Mouse (Mus musculus): ENCODE data around the gene Cd3e. TPM values are rescaled to one million over a fixed set of nuclear protein-coding genes. Genes with fewer than 3 reads are reported as not detected.
A peak's percentile ranks its signal among the peaks of the same experiment; 100 is the strongest.

Cd3e gene
- total RNA-seq, 1 experiment from 2014 or later, result 18.3 TPM

DNA sequence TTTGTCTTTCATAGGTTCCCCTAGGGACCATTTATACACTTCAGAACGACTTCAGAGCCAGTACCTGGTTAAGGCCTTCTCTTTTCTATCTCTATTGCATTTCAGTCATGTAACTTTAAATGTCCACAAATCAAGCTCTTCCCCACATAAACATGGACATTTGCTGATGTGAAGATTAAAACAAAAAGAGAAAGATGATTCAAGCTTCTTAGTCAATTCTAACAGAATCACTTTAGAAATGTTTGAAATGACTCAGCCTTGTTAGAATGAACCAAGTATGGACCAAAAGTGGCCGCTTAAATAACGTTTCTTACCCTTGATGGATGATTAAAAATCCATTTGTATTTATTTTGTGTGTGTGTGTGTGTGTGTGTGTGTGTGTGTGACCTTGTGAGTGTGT, 14.2 kb upstream of the Cd3e start:
- ATAC-seq (ENCODE audit: extremely low read depth, insufficient number of reproducible peaks, low FRiP score, poor library complexity, severe bottlenecking), result no peak

DNA sequence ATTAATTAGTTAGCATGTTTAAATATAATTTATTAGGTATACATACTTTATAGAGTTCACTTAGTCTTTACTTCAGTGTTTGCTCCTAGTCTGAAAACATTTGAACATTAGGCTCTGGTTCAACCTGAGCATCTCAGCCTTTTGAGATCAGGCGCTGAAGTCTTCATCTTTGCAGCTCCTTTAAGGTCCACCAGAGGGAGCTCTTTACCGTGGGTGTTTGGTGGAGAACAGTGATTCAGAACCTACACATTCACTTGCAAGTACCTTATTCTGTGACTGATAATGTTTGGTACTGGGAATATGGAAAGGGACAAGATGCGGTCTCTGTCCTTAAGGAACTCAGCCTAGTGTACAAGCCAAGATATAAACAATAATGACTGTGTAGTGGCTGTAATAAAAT, 13.4 kb upstream of the Cd3e start:
- peak; percentile 89 for ATAC-seq (ENCODE audit: extremely low read depth, insufficient number of reproducible peaks, low FRiP score, poor library complexity, severe bottlenecking)

DNA sequence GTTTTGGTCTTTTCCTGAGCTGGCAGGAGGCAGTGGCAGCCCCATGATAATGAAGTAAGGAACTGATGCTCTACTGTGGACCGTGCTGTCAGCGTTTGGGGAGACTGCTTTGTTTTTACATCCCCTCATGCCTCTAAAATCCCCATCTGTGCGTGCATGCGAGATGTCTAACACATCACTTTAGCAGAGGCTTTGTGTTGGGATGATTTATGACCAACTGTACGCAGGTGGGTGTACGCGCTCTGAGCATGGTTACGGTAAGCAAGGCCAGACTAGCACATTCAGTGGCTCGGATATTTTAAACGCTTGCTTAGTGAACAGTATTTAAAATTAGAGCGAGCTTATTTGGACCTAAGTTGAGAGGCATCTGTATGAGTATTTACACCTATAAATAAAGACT, 8.6 kb upstream of the Cd3e start:
- no peak for ATAC-seq (ENCODE audit: extremely low read depth, insufficient number of reproducible peaks, low FRiP score, poor library complexity, severe bottlenecking)

DNA sequence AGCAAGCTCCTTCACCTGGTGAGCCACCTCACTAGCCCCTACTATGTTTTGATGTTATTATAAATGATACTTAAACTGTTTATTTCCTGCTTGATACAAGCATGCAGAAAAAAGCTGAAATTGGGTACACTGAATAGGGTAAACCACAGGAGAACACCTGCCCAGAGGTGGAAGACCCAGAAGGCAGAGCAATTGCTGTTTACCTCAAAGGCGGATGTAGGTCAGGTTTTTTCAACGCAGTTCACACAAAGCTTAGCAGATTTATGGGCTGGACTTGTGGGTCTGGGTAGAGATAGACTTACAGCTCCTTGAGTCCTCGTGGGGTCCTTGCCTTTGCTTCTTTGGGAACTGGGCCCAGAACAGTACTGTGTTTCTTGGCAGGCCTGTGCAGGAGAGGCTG, 6.4 kb upstream of the Cd3e start:
- no peak for ATAC-seq (ENCODE audit: extremely low read depth, insufficient number of reproducible peaks, low FRiP score, poor library complexity, severe bottlenecking)

DNA sequence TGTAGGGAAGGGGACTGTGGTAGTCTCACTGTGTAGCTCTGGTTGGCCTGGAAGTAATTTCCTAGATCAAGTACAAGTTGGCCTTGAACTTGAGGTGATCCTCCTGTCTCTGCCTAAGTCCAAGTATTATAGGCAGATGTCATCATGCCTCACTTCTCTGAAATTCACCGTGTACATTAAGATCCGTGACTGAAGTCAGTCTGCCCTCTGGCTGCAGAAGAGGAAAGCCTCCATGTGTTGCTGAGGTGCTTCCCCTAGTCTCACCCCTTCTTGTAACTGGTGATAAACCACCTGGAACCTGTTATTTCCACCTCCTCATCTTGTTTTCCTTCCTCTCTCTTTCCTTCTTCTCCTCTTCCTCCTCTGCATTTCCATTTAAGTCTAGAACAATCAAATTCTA, 5.5 kb upstream of the Cd3e start:
- ATAC-seq (ENCODE audit: extremely low read depth, insufficient number of reproducible peaks, low FRiP score, poor library complexity, severe bottlenecking), result peak; percentile 61; the same call in 1 of the 2 replicates

DNA sequence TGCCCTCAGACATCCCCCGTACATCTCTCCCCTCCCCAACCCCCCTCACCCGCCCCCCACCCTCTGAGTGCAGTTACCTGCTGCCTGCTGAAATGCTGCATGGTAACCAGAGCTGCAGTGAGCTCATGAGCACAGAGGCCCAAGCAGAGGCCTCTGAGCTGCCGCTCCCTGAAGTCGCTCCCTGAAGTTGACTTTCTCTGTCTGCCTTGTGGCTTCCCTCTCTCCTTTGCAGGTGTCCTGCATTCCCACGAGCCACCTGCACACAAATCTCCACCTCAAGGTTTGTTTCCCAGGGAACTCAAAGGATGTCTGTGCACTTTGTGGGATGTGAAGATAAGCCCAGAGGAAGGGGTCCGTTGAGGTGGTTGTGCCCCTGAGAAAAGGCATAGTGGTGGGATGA, 1.9 kb upstream of the Cd3e start:
- no peak for ATAC-seq (ENCODE audit: extremely low read depth, insufficient number of reproducible peaks, low FRiP score, poor library complexity, severe bottlenecking)

DNA sequence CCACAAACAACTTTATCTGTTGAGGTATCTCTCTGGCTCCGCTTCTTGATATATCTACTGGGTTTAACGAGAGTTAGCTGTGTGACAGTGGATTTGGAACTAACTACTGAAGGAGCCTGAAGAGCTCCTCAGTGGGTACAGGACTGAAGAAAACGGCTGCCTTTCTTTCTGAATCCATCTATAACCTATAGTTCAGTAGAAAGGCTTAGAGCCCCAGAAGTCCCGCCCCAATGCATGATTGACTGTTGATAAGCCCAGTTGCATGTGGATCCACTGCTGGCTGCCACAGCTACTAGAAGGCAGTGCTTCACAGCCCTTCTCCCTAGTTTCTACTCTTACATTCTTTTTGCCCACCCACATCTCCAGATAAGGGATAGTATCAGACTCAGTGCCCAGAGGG, 1.0 kb upstream of the Cd3e start:
- no peak for ATAC-seq (ENCODE audit: extremely low read depth, insufficient number of reproducible peaks, low FRiP score, poor library complexity, severe bottlenecking)

DNA sequence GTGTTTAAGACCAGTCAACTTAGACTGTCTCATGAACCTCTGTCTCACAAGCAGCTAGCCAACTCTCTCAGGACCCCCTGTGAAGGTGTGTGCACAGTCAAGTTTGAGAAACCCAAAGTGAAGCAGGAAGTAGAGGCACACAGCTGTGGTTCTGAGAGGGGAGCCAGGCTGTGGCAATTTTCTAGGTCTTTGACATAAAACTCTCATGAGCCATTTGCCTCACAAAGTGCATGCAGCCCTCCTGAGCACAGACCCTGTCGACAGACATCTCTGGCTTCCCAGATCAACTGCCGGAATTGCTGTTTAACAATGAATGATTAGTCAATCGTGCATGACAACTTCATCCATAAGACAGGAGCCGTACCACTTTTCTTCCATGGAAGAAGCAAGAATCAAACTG, 1.1 kb downstream of the Cd3e start:
- ATAC-seq (ENCODE audit: extremely low read depth, insufficient number of reproducible peaks, low FRiP score, poor library complexity, severe bottlenecking), result no peak

DNA sequence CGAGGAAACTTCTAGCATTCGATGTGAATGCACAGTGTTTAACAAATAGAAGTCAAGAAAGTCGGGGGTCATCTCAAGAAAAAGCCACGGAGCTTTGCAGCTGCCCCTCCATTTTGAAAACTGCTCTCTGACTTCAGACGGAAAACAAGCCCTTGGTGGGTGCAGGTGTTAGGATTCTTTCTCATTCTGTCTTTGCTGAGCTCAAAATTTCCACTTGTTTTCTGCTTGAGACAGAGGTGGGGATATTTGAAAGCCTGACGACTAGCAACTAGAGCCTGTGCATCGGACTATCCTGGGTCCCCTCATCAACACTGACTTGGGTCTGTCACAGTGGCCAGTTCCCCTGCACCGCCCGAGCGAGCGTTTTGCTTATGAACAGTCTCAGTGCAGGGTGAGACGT, 2.0 kb downstream of the Cd3e start:
- ATAC-seq (ENCODE audit: extremely low read depth, insufficient number of reproducible peaks, low FRiP score, poor library complexity, severe bottlenecking), result no peak

DNA sequence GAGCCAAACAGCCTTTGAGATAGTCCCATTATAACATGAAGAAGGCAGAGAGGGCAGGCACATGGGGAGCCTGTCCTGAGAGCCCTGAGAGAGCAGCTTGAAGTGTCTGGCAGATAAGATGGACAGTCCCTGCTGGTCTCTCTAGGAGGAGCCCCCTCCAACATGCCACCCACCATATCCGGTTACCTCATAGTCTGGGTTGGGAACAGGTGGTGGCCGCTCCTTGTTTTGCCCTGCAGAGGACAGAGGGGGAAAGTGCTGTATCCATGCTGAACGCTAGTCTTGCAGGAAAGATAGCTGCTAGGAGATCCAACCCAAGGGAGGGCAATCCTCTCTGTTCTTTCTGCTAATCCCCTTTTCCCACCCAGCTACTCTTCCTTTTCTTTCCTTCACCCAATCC, 9.2 kb downstream of the Cd3e start:
- ATAC-seq (ENCODE audit: extremely low read depth, insufficient number of reproducible peaks, low FRiP score, poor library complexity, severe bottlenecking), result no peak

DNA sequence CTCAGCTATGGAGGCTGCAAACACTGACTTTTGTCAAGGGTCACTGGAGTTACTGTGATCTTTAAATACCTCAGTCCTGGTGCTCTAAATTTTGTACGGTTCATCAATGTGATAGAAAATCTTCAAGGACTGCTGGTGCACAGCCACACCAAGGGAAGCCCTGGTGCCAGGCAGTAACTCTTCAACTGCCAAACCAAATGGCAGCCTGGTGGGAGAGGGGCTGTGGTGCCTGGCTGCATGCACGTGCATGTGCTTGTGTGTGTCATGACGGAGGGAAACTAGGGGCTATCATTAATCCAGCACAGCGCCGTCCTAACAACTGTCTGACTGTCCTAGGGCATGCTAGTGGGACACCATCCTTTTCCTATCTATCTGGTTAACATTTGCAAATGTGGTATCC, 9.7 kb downstream of the Cd3e start:
- ATAC-seq (ENCODE audit: extremely low read depth, insufficient number of reproducible peaks, low FRiP score, poor library complexity, severe bottlenecking), result no peak

DNA sequence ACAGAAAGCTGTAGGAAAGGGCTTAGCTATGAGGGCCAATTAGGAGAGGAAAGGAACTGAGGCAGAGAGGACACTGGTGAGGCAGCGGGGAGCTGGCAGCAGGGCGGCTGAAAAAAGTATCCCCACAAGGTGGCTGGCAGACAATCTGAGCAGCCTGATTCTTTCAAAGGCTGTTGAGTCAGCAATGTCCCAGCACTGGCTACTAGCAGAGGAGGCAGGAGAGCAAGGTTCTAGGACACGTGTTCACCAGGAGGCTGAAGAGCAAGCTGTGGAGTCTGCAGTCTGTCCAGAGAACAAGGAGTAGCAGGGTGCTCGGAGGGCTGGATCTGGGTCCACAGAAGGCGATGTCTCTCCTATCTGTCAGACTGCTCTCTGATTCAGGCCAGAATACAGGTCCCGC, 10.3 kb downstream of the Cd3e start:
- ATAC-seq (ENCODE audit: extremely low read depth, insufficient number of reproducible peaks, low FRiP score, poor library complexity, severe bottlenecking), result no peak

DNA sequence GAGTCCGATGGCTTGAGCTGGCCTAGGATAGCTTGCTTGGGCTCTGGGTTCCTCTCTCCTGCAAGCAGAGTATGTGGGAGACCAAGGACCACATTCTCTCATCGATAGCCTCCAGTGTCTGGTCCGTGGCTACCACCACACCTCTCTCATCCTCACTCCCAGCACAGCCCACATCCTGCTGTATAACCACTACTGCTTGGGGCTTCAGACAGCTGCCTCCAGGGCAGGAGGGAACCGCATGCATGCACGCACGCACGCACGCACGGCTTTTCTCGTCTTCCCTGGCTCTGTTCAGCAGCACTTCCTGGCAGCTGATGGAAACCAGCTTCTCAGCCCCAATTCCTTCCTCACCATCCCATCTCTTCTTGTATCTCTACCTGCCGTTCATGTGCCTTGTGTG, 11.3 kb downstream of the Cd3e start:
- no peak for ATAC-seq (ENCODE audit: extremely low read depth, insufficient number of reproducible peaks, low FRiP score, poor library complexity, severe bottlenecking)

DNA sequence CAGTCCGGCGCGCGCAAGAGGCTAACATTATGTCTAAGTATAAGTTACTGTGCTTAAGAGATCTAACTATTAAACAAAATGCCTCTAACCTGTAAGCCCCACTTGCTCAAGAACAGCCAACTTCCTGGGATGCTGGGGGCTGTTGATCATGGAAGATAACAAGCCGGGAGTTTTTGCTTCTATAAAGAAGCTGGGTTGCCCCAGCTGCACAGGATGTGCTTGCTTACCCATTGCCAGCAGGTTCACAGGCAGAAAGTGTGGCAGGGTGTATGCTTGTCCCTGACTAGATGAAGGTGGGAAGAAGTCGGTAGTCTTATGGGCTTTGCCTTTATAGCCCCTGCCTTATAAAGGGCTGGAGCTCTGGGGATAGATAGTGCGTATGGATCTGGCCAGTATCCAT, 12.8 kb downstream of the Cd3e start:
- no peak for ATAC-seq (ENCODE audit: extremely low read depth, insufficient number of reproducible peaks, low FRiP score, poor library complexity, severe bottlenecking)

DNA sequence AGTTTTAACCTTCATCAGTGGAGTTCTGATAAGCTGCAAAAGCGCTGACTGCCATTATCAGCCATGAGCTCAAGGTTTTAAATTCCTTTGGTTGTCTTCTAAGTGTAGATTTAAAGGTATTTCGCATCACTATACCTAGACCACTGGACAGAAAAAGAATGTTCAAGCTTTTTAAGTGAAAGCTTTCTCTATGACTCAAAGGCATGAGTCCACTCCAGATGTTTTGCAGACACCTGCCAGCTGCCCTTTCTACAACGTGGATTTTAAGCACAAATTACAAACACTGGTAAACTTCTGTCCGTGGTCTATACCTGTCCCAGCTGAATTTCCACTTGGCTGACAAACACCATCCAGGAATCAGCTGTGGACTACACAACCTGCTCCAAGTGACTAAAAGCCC, 14.5 kb downstream of the Cd3e start:
- ATAC-seq (ENCODE audit: extremely low read depth, insufficient number of reproducible peaks, low FRiP score, poor library complexity, severe bottlenecking), result no peak

DNA sequence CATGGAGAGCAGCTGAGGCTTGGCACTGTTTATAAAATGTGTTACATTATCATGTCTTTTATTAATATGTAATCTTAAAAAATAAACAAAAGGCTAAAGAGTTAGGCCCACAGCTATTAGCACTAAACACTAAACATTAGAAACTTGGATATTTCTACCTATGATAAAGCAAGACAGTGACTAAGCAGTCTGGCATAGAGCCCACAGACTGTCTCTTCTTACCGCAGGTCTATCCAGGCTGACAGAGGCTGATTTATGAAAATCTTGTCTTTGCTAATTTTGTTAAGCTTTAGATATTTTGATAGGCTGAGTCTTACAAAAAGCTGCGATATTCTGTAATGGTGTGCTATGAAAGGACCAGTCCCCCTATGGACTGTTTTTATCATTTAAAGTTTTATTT, 16.2 kb downstream of the Cd3e start:
- no peak for ATAC-seq (ENCODE audit: extremely low read depth, insufficient number of reproducible peaks, low FRiP score, poor library complexity, severe bottlenecking)

DNA sequence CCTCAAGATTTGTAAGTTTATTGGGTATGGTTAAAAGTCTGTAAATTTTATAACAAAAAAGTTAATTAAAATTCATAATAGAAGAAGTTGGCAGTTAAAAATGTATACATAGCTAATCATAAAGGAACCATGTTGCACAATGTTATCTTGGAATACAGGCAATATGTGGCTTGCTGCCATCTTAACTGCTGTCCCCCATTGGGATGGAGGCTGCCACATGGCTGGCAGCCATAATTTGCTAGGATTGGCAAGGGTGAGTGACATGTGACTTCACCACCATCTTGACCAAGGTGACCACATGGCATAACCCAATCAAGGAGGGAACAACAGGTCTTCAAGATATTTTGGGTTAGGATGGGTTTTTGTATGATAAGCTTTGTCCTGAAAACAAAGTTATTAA, 17.2 kb downstream of the Cd3e start:
- no peak for ATAC-seq (ENCODE audit: extremely low read depth, insufficient number of reproducible peaks, low FRiP score, poor library complexity, severe bottlenecking)

DNA sequence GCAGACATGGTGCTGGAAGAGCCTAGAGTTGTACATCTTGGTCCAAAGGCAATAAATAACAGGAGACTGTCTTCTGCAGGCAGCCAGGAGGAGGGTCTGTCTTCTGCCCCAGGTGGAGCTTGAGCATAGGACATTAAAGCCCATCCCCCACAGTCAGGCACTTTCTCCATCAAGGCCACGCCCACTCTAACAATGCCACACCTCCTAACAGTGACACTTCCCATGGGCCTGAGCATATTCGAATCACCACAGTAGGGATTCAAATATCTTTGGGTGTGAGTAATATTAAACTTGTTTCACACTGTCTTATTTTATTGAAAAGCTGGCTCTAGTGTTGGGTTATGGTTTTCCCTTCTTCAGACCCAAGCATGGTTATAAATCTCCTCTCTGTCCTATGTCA, 17.6 kb downstream of the Cd3e start:
- no peak for ATAC-seq (ENCODE audit: extremely low read depth, insufficient number of reproducible peaks, low FRiP score, poor library complexity, severe bottlenecking)

DNA sequence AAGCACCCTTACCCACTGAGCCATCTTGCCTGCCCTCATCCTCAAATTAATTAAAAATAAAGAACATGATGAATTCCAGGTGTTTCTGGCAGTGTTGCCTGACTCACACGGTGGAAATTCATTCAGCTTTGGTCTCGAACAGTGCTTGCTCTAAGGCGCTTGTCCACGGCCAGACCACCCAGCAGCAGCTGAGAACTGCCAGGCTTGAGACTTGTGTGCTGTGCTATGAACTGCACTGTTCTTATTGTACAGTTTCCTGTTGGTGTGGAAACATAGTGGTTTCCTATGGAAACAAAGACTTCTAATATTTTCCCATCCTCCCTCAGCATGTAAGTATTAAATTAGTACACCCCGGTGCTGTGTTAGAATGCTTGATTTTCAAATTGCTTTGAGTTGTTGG, 22.5 kb downstream of the Cd3e start:
- no peak for ATAC-seq (ENCODE audit: extremely low read depth, insufficient number of reproducible peaks, low FRiP score, poor library complexity, severe bottlenecking)

DNA sequence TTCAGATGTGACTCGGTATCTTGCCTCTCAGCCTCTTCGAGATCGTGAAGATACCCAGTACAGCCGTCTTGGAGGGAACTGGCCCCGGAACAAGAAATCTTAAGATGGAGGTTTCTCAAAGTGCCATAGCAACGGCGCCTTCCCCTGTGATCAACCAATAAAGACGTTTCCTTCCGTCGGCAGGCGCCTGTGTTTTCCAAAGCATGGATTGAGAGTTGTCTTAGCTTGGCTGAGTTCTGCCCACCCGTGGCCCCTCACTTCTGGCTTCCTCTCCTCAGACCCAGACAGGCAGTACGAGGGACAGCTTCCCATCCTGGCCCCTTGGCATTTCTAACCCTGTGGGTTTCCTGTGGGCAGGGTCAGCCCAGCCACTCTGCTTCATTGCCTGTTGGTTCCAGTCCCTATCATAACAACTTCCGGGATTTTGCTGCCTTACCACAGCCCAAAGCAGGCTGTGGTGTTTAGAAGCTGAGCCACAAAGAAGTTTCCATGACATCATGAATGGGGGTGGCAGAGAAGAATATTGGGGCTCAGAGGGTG, 23.1 kb downstream of the Cd3e start:
- ATAC-seq (ENCODE audit: extremely low read depth, insufficient number of reproducible peaks, low FRiP score, poor library complexity, severe bottlenecking), result peak; percentile 97

DNA sequence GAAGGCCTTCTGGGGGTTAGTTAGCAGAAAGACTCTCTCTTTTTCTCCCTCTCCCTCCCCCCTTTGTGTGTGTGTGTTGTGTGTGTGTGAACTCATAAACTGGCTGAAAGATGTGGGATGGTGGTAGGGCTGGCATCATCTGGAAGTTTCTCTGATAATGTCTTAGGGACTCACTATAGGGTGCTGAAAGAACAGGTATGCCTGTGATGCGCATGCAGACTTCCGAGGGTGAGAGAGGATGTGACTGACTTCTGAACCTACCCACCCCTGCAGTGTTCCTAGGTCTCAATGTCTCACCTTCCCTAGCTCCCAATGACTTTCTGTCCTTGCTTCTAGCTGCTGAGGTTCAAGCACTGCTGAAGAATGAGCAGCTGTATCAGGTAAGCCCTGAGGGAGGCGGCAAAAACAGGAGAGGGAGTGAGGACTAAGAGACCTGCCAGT, 23.7 kb downstream of the Cd3e start:
- no peak; the same call in 1 of the 2 replicates for ATAC-seq (ENCODE audit: extremely low read depth, insufficient number of reproducible peaks, low FRiP score, poor library complexity, severe bottlenecking)

DNA sequence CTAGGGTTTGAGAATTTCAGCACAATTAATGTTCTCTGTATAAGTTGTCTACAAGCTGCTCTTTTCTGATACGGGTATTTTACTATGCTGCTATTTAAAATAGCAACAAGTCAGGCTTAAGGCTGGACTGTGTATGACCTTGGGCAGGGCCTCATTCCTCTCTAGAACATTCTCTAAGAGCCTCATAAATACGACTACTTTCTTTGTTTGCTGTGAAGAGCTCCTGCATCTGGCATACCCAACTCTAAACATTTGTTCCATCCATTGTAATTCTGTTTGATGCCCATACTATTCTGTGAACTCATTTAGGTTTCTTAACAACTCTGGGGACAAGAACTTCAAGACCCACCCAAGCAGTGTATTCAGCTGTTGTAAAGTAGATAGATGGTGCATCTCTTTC, 26.4 kb downstream of the Cd3e start:
- no peak for ATAC-seq (ENCODE audit: extremely low read depth, insufficient number of reproducible peaks, low FRiP score, poor library complexity, severe bottlenecking)

Data from neutrophil, adult 5-6 weeks (primary cell).